Mouse (Mus musculus): ENCODE measurements at regions not wholly inside any gene's neighbourhood (a gene's known extent, or its start where the extent isn't known, plus 50 kb on each side); places are given as distances from the start of the nearest gene placed in this dataset.

DNA sequence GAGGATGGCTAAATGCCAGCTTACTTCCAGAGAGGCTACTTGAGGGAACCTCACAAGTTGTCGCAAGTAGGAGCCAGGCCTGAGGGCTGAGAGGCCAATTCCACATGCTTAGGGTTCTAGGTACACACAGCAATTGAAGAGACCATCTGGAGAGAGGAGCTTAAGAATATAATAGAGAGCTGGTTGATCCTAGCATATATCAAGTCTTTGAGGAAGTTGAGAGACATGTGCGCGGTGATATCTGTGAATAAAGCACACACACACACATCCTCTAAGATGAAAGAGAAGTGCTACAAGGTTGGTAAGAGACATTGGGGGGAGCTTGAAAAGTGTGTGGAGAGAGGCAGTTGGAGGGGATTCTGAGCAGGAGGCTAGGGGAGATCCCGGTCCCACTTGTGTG lies 189.5 kb downstream of the Zfp462 start:
- TF ChIP-seq POLR2A (IDR thresholded peaks at IDR 0.05; ENCODE audit: borderline replicate concordance, extremely low read depth, insufficient read depth, insufficient read length, poor library complexity, severe bottlenecking) (no peak), CTCF (IDR thresholded peaks at IDR 0.05; ENCODE audit: borderline replicate concordance, extremely low read depth, insufficient read depth, insufficient read length) (no peak)
- no peak for DNase-seq (ENCODE audit: low read depth)

GRCm38 (mm10) chr4:55134791-55135190 lies 189.9 kb downstream of the Zfp462 start:
- DNase-seq (ENCODE audit: low read depth) = no peak
- TF ChIP-seq POLR2A (IDR thresholded peaks at IDR 0.05; ENCODE audit: borderline replicate concordance, extremely low read depth, insufficient read depth, insufficient read length, poor library complexity, severe bottlenecking) (no peak), CTCF (IDR thresholded peaks at IDR 0.05; ENCODE audit: borderline replicate concordance, extremely low read depth, insufficient read depth, insufficient read length) (no peak)

GRCm38 (mm10) chr4:55136283-55136682 lies 191.4 kb downstream of the Zfp462 start:
- peak; percentile 70 for DNase-seq (ENCODE audit: low read depth)
- TF ChIP-seq CTCF (IDR thresholded peaks at IDR 0.05; ENCODE audit: borderline replicate concordance, extremely low read depth, insufficient read depth, insufficient read length) (no peak), POLR2A (IDR thresholded peaks at IDR 0.05; ENCODE audit: borderline replicate concordance, extremely low read depth, insufficient read depth, insufficient read length, poor library complexity, severe bottlenecking) (no peak)

- no peak for DNase-seq (ENCODE audit: low read depth)
- TF ChIP-seq CTCF (IDR thresholded peaks at IDR 0.05; ENCODE audit: borderline replicate concordance, extremely low read depth, insufficient read depth, insufficient read length) (no peak), POLR2A (IDR thresholded peaks at IDR 0.05; ENCODE audit: borderline replicate concordance, extremely low read depth, insufficient read depth, insufficient read length, poor library complexity, severe bottlenecking) (no peak)
Measured at GRCm38 (mm10) chr4:55137781-55138394, 193.0 kb downstream of the Zfp462 start.

- DNase-seq (ENCODE audit: low read depth) = no peak
- TF ChIP-seq POLR2A (IDR thresholded peaks at IDR 0.05; ENCODE audit: borderline replicate concordance, extremely low read depth, insufficient read depth, insufficient read length, poor library complexity, severe bottlenecking) (no peak), CTCF (IDR thresholded peaks at IDR 0.05; ENCODE audit: borderline replicate concordance, extremely low read depth, insufficient read depth, insufficient read length) (no peak)
Measured at GRCm38 (mm10) chr4:55141317-55141716, 196.5 kb downstream of the Zfp462 start.

GRCm38 (mm10) chr4:55141923-55142732 lies 197.3 kb downstream of the Zfp462 start:
- DNase-seq (ENCODE audit: low read depth) = no peak
- TF ChIP-seq POLR2A (IDR thresholded peaks at IDR 0.05; ENCODE audit: borderline replicate concordance, extremely low read depth, insufficient read depth, insufficient read length, poor library complexity, severe bottlenecking) (no peak), CTCF (IDR thresholded peaks at IDR 0.05; ENCODE audit: borderline replicate concordance, extremely low read depth, insufficient read depth, insufficient read length) (no peak)

DNA sequence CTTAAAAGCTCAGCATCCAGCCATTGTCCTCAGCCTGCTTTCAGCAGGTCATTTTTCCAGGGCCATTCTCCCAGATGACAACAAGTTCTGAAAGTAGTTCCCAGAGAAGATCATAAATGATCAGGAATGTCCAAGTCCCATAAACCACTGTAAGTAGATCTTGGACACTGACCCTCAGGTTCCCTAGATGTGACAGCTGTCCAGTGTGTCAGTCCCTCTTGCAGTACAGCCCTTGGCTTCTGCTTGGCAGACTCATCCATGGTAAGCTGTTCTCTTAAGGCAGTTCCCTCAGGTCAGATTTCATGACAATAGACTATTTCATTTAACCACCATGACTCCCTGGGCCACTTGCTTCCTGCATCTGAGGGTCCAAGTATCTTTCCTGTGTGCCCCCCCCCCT lies 198.6 kb downstream of the Zfp462 start:
- no peak for TF ChIP-seq POLR2A (IDR thresholded peaks at IDR 0.05; ENCODE audit: borderline replicate concordance, extremely low read depth, insufficient read depth, insufficient read length, poor library complexity, severe bottlenecking)
- TF ChIP-seq CTCF (IDR thresholded peaks at IDR 0.05; ENCODE audit: borderline replicate concordance, extremely low read depth, insufficient read depth, insufficient read length) = no peak

DNA sequence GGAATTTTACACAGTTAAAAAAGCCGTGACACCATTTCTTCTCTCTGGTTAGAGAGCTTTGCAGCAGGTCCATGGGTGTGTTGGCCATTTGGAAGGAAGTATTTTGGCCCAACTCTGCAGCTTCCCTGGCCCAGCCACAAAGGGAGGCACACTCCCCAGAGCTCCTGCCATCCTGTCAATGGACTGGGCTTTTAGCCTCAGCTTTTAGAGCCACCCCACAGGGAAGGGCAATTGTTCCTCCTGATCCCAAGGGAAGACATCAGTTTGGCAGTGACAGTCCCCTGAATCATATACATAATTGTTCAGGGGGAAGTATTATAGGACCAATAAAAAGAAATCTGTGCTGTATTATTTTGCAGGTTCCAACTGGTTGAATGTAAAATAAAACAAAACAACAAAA lies 200.1 kb downstream of the Zfp462 start:
- peak; percentile 51 for DNase-seq (ENCODE audit: low read depth)
- TF ChIP-seq CTCF (IDR thresholded peaks at IDR 0.05; ENCODE audit: borderline replicate concordance, extremely low read depth, insufficient read depth, insufficient read length) (no peak), POLR2A (IDR thresholded peaks at IDR 0.05; ENCODE audit: borderline replicate concordance, extremely low read depth, insufficient read depth, insufficient read length, poor library complexity, severe bottlenecking) (no peak)

More for the DNA sequence above, 198.6 kb downstream of the Zfp462 start:
- no peak for DNase-seq (ENCODE audit: low read depth)

- peak; percentile 76 for DNase-seq (ENCODE audit: low read depth)
- TF ChIP-seq CTCF (IDR thresholded peaks at IDR 0.05; ENCODE audit: borderline replicate concordance, extremely low read depth, insufficient read depth, insufficient read length) = no peak
- no peak for TF ChIP-seq POLR2A (IDR thresholded peaks at IDR 0.05; ENCODE audit: borderline replicate concordance, extremely low read depth, insufficient read depth, insufficient read length, poor library complexity, severe bottlenecking)
Measured at GRCm38 (mm10) chr4:55145968-55146367, 201.1 kb downstream of the Zfp462 start.

DNA sequence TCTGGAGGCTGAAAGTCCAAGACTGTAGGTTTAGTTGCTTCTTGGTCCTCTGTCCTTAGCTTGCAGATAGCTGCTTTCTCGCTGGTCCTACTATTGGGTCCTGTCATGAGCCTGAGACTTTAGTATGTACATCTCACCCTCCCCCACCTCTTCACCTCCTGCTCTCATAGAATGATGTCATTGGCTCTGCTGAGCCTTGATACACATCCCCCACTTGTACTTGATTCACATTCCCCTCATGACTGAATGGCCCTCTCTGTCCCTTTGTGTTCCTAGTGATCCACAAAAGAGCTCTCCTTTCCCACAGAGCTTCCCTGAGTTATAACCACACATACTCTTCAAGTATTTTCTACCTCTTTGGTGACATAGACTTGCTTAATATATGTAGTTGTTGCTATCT lies 201.5 kb upstream of the Rad23b start:
- TF ChIP-seq POLR2A (IDR thresholded peaks at IDR 0.05; ENCODE audit: borderline replicate concordance, extremely low read depth, insufficient read depth, insufficient read length, poor library complexity, severe bottlenecking) (no peak), CTCF (IDR thresholded peaks at IDR 0.05; ENCODE audit: borderline replicate concordance, extremely low read depth, insufficient read depth, insufficient read length) (no peak)
- peak; percentile 58 for DNase-seq (ENCODE audit: low read depth)

DNA sequence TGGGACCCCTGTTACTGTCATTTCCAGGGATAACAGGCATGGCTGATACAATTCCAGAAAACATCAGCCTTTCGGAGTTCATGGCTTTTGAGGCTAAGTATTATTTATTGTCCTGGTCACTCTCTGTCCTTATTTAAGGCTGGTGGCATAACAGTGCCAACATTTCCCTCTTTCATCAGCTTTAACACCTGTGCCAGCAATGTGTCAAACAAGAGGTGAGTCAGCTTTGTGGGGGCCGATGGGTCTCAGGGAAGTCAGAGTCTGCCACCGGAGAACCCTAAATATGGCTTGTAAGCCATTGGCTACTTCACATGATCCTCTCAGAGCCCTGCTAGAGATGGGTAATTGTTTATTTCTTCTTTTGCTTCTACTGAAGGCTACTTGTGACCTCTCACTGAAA lies 195.3 kb upstream of the Rad23b start:
- DNase-seq (ENCODE audit: low read depth) = no peak
- no peak for TF ChIP-seq POLR2A (IDR thresholded peaks at IDR 0.05; ENCODE audit: borderline replicate concordance, extremely low read depth, insufficient read depth, insufficient read length, poor library complexity, severe bottlenecking)
- no peak for TF ChIP-seq CTCF (IDR thresholded peaks at IDR 0.05; ENCODE audit: borderline replicate concordance, extremely low read depth, insufficient read depth, insufficient read length)
